ENCODE assay signal across 15 mouse cellular contexts in genomic region chr14:118027564-118027963, GRCm38 (mm10). TPM values are rescaled to one million over a fixed set of nuclear protein-coding genes. Genes with fewer than 3 reads are reported as not detected.
DNase-seq lines count a peak whose midpoint lies in the region; ATAC-seq and TF ChIP-seq lines count a peak whose summit lies in the region.
"Had no signal": no experiment of that assay in that cellular context is flagged by ENCODE, and none has a peak within 500 bp of the region (broad histone marks: within the 10 kb centered on the region; RNA-seq: fewer than 3 reads in every experiment).

No protein-coding gene starts in this region.

- intact Hi-C loops in heart, adult 2 months (cut with DNase I), result no loop called here
- intact Hi-C loops in heart, postnatal 10 days (cut with DNase I), result no loop called here

- H3K27me3 ChIP-seq in heart, adult 2 months (ENCODE audit: control insufficient read depth, insufficient read depth, low read length), result no peaks in the 10 kb centered on the region
- no peaks in the 10 kb centered on the region for H3K27me3 ChIP-seq in heart, embryonic 10.5 days (ENCODE audit: insufficient read depth, poor library complexity, severe bottlenecking)
- no peaks in the 10 kb centered on the region for H3K27me3 ChIP-seq in lung, postnatal 0 days (replicated peaks; ENCODE audit: insufficient read depth, low read length)
- no peaks in the 10 kb centered on the region for H3K27me3 ChIP-seq in G1E (ENCODE audit: insufficient read depth, low read length)
- H3K27me3 ChIP-seq: liver, embryonic 15.5 days; megakaryocyte, embryonic 14.5 days had no signal

- H3K4me2 ChIP-seq in lung, postnatal 0 days (replicated peaks; ENCODE audit: low read depth, low read length), result no peak overlapping the region
- H3K4me2 ChIP-seq: liver, embryonic 15.5 days had no signal

- 90% methylated on average over 3 of the region's 3 CpGs for WGBS in heart, adult 2 months
- WGBS in heart, embryonic 10.5 days, result 82% methylated on average over 3 of the region's 3 CpGs
- WGBS in lung, postnatal 0 days, result 95% methylated on average over 3 of the region's 3 CpGs

- no peak for ATAC-seq in lung, postnatal 0 days
- ATAC-seq in G1E (ENCODE audit: extremely low read depth, insufficient number of reproducible peaks, low FRiP score, poor library complexity, severe bottlenecking), result peak; percentile 37; the same call in 1 of the 2 replicates
- ATAC-seq in megakaryocyte progenitor cell, adult 5-6 weeks (replicated peaks; ENCODE audit: poor library complexity), result peak; percentile 60

- TF ChIP-seq POLR2A in heart, adult 2 months (IDR thresholded peaks at IDR 0.05; ENCODE audit: insufficient read depth, low read depth, low read length), result no peak

- H3K9ac ChIP-seq in heart, adult 2 months (ENCODE audit: low read depth, low read length), result no peak overlapping the region
- no peak overlapping the region for H3K9ac ChIP-seq in lung, postnatal 0 days (replicated peaks; ENCODE audit: low read depth)
- H3K9ac ChIP-seq: liver, embryonic 15.5 days had no signal

- H3K4me1 ChIP-seq in heart, adult 2 months (ENCODE audit: control insufficient read depth, insufficient read depth, low read length), result no peaks in the 10 kb centered on the region
- no peaks in the 10 kb centered on the region for H3K4me1 ChIP-seq in heart, embryonic 10.5 days
- H3K4me1 ChIP-seq in lung, postnatal 0 days (ENCODE audit: insufficient read depth, low read depth, low read length), result no peaks in the 10 kb centered on the region
- no peaks in the 10 kb centered on the region for H3K4me1 ChIP-seq in G1E (ENCODE audit: insufficient read depth, low read depth, low read length)
- H3K4me1 ChIP-seq: liver, embryonic 15.5 days; megakaryocyte, embryonic 14.5 days had no signal

- TF ChIP-seq CTCF in heart, adult 2 months (IDR thresholded peaks at IDR 0.05), result peak; percentile 55
- peak; percentile 50 for TF ChIP-seq CTCF in lung, postnatal 0 days (IDR thresholded peaks at IDR 0.05)
- TF ChIP-seq CTCF in G1E (IDR thresholded peaks at IDR 0.05; ENCODE audit: low read depth, low read length), result no peak; the same call in 1 of the 2 replicates

- no peak for DNase-seq in heart, adult 2 months
- DNase-seq in heart, embryonic 10.5 days (ENCODE audit: low spot score), result no peak
- no peak for DNase-seq in lung, postnatal 0 days (ENCODE audit: low spot score)
- DNase-seq in lung, postnatal 25 days (ENCODE audit: low spot score), result no peak
- DNase-seq in G1E (ENCODE audit: low spot score), result no peak
- DNase-seq in heart, postnatal 10 days, result no peak
- no peak for DNase-seq in urinary bladder, adult 18-20 months (ENCODE audit: low spot score in 2 of 2)
- DNase-seq: cerebellum, adult 18-20 months; heart, postnatal 36 days; kidney, adult 18-20 months; right cerebral cortex, postnatal 4 days had no signal

- no peaks in the 10 kb centered on the region for H3K79me2 ChIP-seq in heart, adult 2 months (replicated peaks; ENCODE audit: control insufficient read depth, insufficient read depth, low read length)

- TF ChIP-seq EP300 in heart, adult 2 months (IDR thresholded peaks at IDR 0.05; ENCODE audit: insufficient read depth, low read depth, low read length), result no peak
- TF ChIP-seq EP300 in lung, postnatal 0 days (IDR thresholded peaks at IDR 0.05), result no peak

- H3K4me3 ChIP-seq in heart, adult 2 months, result no peak overlapping the region
- H3K4me3 ChIP-seq in heart, embryonic 10.5 days, result no peak overlapping the region
- no peak overlapping the region for H3K4me3 ChIP-seq in lung, postnatal 0 days (ENCODE audit: low read depth, low read length)
- no peak overlapping the region for H3K4me3 ChIP-seq in G1E (ENCODE audit: low read depth, low read length)
- H3K4me3 ChIP-seq: liver, embryonic 15.5 days; megakaryocyte, embryonic 14.5 days; myocyte had no signal

- H3K27ac ChIP-seq in heart, adult 2 months, result no peak overlapping the region
- no peak overlapping the region for H3K27ac ChIP-seq in heart, embryonic 10.5 days
- no peak overlapping the region for H3K27ac ChIP-seq in lung, postnatal 0 days (ENCODE audit: low read length)
- H3K27ac ChIP-seq: liver, embryonic 15.5 days had no signal

- peaks cover 16% of the 10 kb centered on the region for H3K9me3 ChIP-seq in heart, embryonic 10.5 days
- no peaks in the 10 kb centered on the region for H3K9me3 ChIP-seq in lung, postnatal 0 days (ENCODE audit: low read length)
- H3K9me3 ChIP-seq in G1E (replicated peaks), result peaks cover 7% of the 10 kb centered on the region

- no peaks in the 10 kb centered on the region for H3K36me3 ChIP-seq in heart, adult 2 months (ENCODE audit: control insufficient read depth, insufficient read depth, low read length)
- H3K36me3 ChIP-seq in heart, embryonic 10.5 days, result peaks cover 3% of the 10 kb centered on the region; the same call in 1 of the 2 replicates
- H3K36me3 ChIP-seq in lung, postnatal 0 days (ENCODE audit: insufficient read depth, low read length), result no peaks in the 10 kb centered on the region
- no peaks in the 10 kb centered on the region for H3K36me3 ChIP-seq in G1E (replicated peaks)
- H3K36me3 ChIP-seq: liver, embryonic 15.5 days had no signal

RNA-seq across cellular contexts. Expression of gene Dct, which starts 24.5 kb away (rescaled TPM):
- 1 to 10 TPM; 2.5 to 5.1 TPM for total RNA-seq in heart, adult 2 months (2021)
- polyA plus RNA-seq in heart, adult 2 months (2012; rRNA removed), result 2.1 and 3.6 TPM in 2 replicates
- 0.80 and 1.0 TPM in 2 replicates for polyA plus RNA-seq in heart, embryonic 10.5 days (2016; fragmentation: Nextera tagmentation; extraction: Ambion mirVana)
- polyA plus RNA-seq in lung, postnatal 0 days (2015; fragmentation: Nextera tagmentation; extraction: Ambion mirVana), result 0.24 and 0.39 TPM in 2 replicates
- total RNA-seq in G1E (2014; fragmentation: Nextera tagmentation), result 0.29 TPM in 1 of 2 replicates, not detected in the other
- 0.23 and 0.44 TPM in 2 replicates for total RNA-seq in G1E (2017)
- polyA plus RNA-seq in G1E (2012), result not detected in 2 replicates
- 0.10 TPM in 1 of 2 replicates, not detected in the other for total RNA-seq in megakaryocyte progenitor cell, adult 5-6 weeks (2015)
- total RNA-seq in megakaryocyte progenitor cell, adult 5-6 weeks (2017), result 0.10 TPM in 1 of 2 replicates, not detected in the other
- 1 to 10 TPM; 3.9 to 5.4 TPM for total RNA-seq in heart, postnatal 10 days (2021)
